Mouse (Mus musculus) liver, adult 2 months (tissue): ENCODE results near the gene Trim17. TPM values are rescaled to one million over a fixed set of nuclear protein-coding genes. Genes with fewer than 3 reads are reported as not detected.

Experiments used
- DNase-seq: peaks from one replicate; pipeline ENCODE4 v3.0.0-alpha.2; 2011; ENCODE audit warnings: low read depth, low spot score; ENCODE audit errors: extremely low read depth
- H3K27ac ChIP-seq: fragments of 200-500 bp; replicated peaks from 2 replicates; pipeline ENCODE4 v1.5.1; 2012; ENCODE audit warnings: low read depth, mild to moderate bottlenecking, control low read depth, inconsistent platforms, low read length; ENCODE audit not compliant: insufficient read depth
- H3K27me3 ChIP-seq: fragments of 200-500 bp; 2 replicates; pipeline ENCODE4 v1.6.1; 2012; ENCODE audit warnings: mild to moderate bottlenecking, moderate library complexity, low read length, inconsistent platforms; ENCODE audit not compliant: control insufficient read depth, insufficient read depth
- H3K36me3 ChIP-seq: fragments of 200-500 bp; 2 replicates; pipeline ENCODE4 v1.6.1; 2012; ENCODE audit warnings: low read length, inconsistent platforms; ENCODE audit not compliant: control insufficient read depth, insufficient read depth
- H3K4me1 ChIP-seq: fragments of 200-500 bp; 2 replicates; pipeline ENCODE4 v1.6.1; 2011; ENCODE audit warnings: low read length; ENCODE audit not compliant: control insufficient read depth, insufficient read depth
- H3K4me3 ChIP-seq: fragments of 200-500 bp; 2 replicates; pipeline ENCODE4 v1.5.1; 2011; ENCODE audit warnings: low read depth, mild to moderate bottlenecking, control low read depth, low read length, moderate library complexity; ENCODE audit not compliant: insufficient read depth
- H3K79me2 ChIP-seq: fragments of 200-500 bp; 2 replicates; pipeline ENCODE4 v1.6.1; 2012; ENCODE audit warnings: inconsistent platforms, mild to moderate bottlenecking, low read length, moderate library complexity; ENCODE audit not compliant: control insufficient read depth, insufficient read depth
- H3K9ac ChIP-seq: fragments of 200-500 bp; 2 replicates; pipeline ENCODE4 v1.6.1; 2012; ENCODE audit warnings: low read depth, mild to moderate bottlenecking, control low read depth, inconsistent platforms, low read length
- CTCF ChIP-seq: fragments of 200-500 bp; IDR thresholded peaks from 2 replicates; pipeline ENCODE4 v1.5.1; 2011; ENCODE audit warnings: low read depth, low read length, control low read depth
- POLR2A ChIP-seq: fragments of 200-500 bp; IDR thresholded peaks from 2 replicates; pipeline ENCODE4 v1.6.1; 2011; ENCODE audit warnings: low read length, control low read depth; ENCODE audit not compliant: insufficient read depth; ENCODE audit errors: extremely low read depth
- WGBS: fragments of 180-500 bp; shearing (Covaris S2); methylation state at CpG from one replicate; pipeline ENCODE4 v1.1.7; 2018; 5-methylcytosine and 5-hydroxymethylcytosine counted together
- polyA plus RNA-seq: library from polyadenylated mRNA; depleted of rRNA; stranded (reverse); fragments of >200 nt; gene quantifications from 2 replicates; pipeline ENCODE4 v1.2.3, GENCODE M21; 2012
- total RNA-seq: library from RNA; depleted of rRNA; stranded (reverse); fragments of >200 nt; gene quantifications from 2 replicates; pipeline ENCODE4 v1.2.3, GENCODE M21; 2014

The Trim17 gene
- total and polyA plus RNA-seq, 2 experiments = under 0.01 to 0.04 TPM

DNA sequence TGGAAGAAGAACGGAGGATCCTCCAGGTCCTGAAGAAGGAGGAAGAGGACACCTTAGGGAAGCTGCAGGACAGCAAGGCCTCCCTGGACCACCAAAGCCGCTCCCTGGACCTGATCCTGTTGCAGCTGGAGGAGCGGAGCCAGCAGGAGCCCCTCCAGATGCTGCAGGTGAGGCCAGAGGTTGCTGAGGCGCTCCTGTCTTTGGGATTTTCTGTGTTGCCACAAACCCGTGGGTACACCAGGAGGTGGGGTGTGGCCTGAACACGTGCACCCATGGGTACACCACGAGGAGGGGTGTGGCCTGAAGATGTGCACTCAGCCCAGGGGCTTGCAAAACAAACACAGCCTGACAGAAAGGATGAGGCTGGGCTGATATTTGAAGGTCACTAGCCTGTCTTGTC is 14.1 kb downstream of the Trim17 start:
- no peaks in the 10 kb centered on the region for H3K27me3 ChIP-seq
- 71% methylated on average over 7 of the region's 7 CpGs for WGBS
- DNase-seq = no peak
- H3K36me3 ChIP-seq = no peaks in the 10 kb centered on the region
- H3K27ac ChIP-seq = no peak overlapping the region
- no peak overlapping the region for H3K4me3 ChIP-seq
- TF ChIP-seq CTCF (no peak), POLR2A (no peak)
- no peak overlapping the region for H3K9ac ChIP-seq
- no peaks in the 10 kb centered on the region for H3K79me2 ChIP-seq
- H3K4me1 ChIP-seq = no peaks in the 10 kb centered on the region

- TF ChIP-seq POLR2A (no peak), CTCF (no peak)
- H3K27ac ChIP-seq = no peak overlapping the region
- H3K79me2 ChIP-seq = no peaks in the 10 kb centered on the region
- no peak overlapping the region for H3K4me3 ChIP-seq
- no peaks in the 10 kb centered on the region for H3K4me1 ChIP-seq
- 23% methylated on average over 8 of the region's 8 CpGs for WGBS
- no peaks in the 10 kb centered on the region for H3K27me3 ChIP-seq
- no peak for DNase-seq
- H3K36me3 ChIP-seq = no peaks in the 10 kb centered on the region
- H3K9ac ChIP-seq = no peak overlapping the region
Measured at GRCm38 (mm10) chr11:58969027-58969426, 14.5 kb downstream of the Trim17 start.

DNA sequence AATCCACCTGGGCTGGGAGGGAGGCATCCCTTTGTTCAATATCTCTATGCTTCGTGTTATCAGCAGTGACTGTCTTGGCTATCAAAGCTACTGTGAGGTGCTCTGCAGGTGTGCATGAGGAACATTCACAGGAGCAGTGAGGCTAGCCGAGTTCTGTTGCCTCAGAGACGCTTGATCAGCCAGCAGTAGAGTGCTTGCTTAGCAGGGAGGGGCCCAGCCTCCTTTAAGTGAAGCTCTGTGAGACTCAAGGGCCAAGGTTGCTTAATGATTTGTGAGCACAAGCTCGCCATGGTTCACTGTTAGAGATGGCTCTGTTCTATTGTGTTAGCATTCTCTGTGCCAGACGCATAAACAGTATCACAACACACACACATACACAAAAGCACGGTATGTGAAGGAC is 15.2 kb downstream of the Trim17 start:
- Histone ChIP-seq H3K27me3 (no peaks in the 10 kb centered on the region), H3K27ac (no peak overlapping the region), H3K4me3 (no peak overlapping the region), H3K4me1 (no peaks in the 10 kb centered on the region), H3K79me2 (no peaks in the 10 kb centered on the region), H3K9ac (no peak overlapping the region), H3K36me3 (no peaks in the 10 kb centered on the region)
- no peak for DNase-seq
- no peak for TF ChIP-seq POLR2A
- TF ChIP-seq CTCF = no peak
- WGBS = 73% methylated on average over 6 of the region's 6 CpGs

GRCm38 (mm10) chr11:58970831-58971530 is 16.5 kb downstream of the Trim17 start:
- peak; percentile 22; the same call in 1 of the 2 replicates for TF ChIP-seq CTCF
- TF ChIP-seq POLR2A = no peak
- Histone ChIP-seq H3K79me2 (no peaks in the 10 kb centered on the region), H3K9ac (no peak overlapping the region), H3K4me1 (no peaks in the 10 kb centered on the region), H3K36me3 (no peaks in the 10 kb centered on the region), H3K27me3 (no peaks in the 10 kb centered on the region), H3K27ac (no peak overlapping the region), H3K4me3 (no peak overlapping the region)
- WGBS = 90% methylated on average over 21 of the region's 21 CpGs
- no peak for DNase-seq

DNA sequence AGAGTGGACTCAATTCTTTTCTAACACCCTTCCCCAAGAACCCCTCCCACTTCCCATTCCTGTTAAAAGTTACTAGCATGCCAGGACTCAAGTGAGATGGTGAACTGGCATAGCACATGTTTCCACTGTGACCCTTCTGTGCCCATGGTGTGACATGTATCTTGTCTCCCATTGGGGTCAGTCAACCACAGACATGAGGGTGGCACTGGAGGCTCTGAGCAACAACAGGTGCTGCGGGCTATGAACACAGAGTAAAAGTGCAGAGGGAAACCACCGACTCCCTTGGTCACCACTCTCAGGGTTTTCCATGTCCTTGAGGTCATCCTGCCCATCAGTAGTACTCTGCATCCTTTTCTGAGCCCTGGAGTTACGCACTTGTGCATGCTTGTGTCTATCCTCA is 17.3 kb downstream of the Trim17 start:
- H3K4me1 ChIP-seq = no peaks in the 10 kb centered on the region
- TF ChIP-seq POLR2A (no peak), CTCF (no peak)
- no peak for DNase-seq
- no peak overlapping the region for H3K4me3 ChIP-seq
- H3K36me3 ChIP-seq = no peaks in the 10 kb centered on the region
- H3K27me3 ChIP-seq = no peaks in the 10 kb centered on the region
- H3K79me2 ChIP-seq = no peaks in the 10 kb centered on the region
- WGBS = 91% methylated on average over 3 of the region's 3 CpGs
- no peak overlapping the region for H3K9ac ChIP-seq
- H3K27ac ChIP-seq = no peak overlapping the region

DNA sequence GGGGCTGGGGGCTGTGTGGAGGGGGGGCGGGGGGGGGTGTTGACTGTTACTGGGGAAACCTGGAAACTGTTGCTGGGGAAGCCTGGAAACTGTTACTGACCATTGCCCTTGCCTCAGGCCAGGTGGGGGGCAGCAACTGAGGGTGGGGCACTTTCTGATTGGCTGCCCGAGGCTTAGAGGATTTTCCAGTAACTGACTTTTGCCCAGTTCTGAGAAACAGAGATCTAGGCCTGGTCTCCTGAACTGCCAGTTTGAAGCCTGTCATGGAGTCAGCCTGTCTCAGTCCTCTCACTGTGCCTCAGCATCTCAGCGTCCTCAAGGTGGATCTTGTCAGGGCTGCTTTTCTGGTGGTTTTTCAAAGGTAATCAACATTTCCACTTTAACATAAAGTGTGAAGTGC is 19.9 kb downstream of the Trim17 start:
- Histone ChIP-seq H3K4me1 (0 out of 2 replicates have a peak, but pooled peaks cover 2% of the 10 kb centered on the region), H3K27ac (no peak overlapping the region), H3K9ac (no peak overlapping the region), H3K79me2 (peaks cover 5% of the 10 kb centered on the region; the same call in 1 of the 2 replicates), H3K36me3 (no peaks in the 10 kb centered on the region), H3K4me3 (no peak overlapping the region), H3K27me3 (no peaks in the 10 kb centered on the region)
- 76% methylated on average over 3 of the region's 3 CpGs for WGBS
- TF ChIP-seq POLR2A (no peak), CTCF (no peak)
- DNase-seq = no peak
